Mouse (Mus musculus) thymus, adult 2 months (tissue): ENCODE measurements at regions not wholly inside any gene's neighbourhood (a gene's known extent, or its start where the extent isn't known, plus 50 kb on each side); places are given as distances from the start of the nearest gene placed in this dataset.

Source experiments
- DNase-seq: peaks from one replicate; pipeline ENCODE4 v3.0.0; 2021
- H3K27ac ChIP-seq: fragments of 200-500 bp; 2 replicates; pipeline ENCODE4 v1.5.1; 2012; ENCODE audit warnings: low read length, control low read depth; ENCODE audit not compliant: control insufficient read depth, insufficient read depth
- H3K27me3 ChIP-seq: fragments of 200-500 bp; 2 replicates; pipeline ENCODE4 v1.6.1; 2012; ENCODE audit warnings: mild to moderate bottlenecking, low read length, moderate library complexity, mixed read lengths; ENCODE audit not compliant: control insufficient read depth, insufficient read depth
- H3K36me3 ChIP-seq: fragments of 200-500 bp; 2 replicates; pipeline ENCODE4 v1.6.1; 2012; ENCODE audit warnings: mild to moderate bottlenecking, low read length, moderate library complexity; ENCODE audit not compliant: control insufficient read depth, insufficient read depth
- H3K4me1 ChIP-seq: fragments of 200-500 bp; replicated peaks from 2 replicates; pipeline ENCODE4 v1.6.1; 2012; ENCODE audit warnings: low read length; ENCODE audit not compliant: control insufficient read depth, insufficient read depth
- H3K4me3 ChIP-seq: fragments of 200-500 bp; 2 replicates; pipeline ENCODE4 v1.5.1; 2012; ENCODE audit warnings: mild to moderate bottlenecking, low read length, control low read depth, moderate library complexity; ENCODE audit not compliant: control insufficient read depth, insufficient read depth
- CTCF ChIP-seq: fragments of 200-500 bp; IDR thresholded peaks from 2 replicates; pipeline ENCODE4 v1.5.1; 2012; ENCODE audit warnings: mild to moderate bottlenecking, control low read depth, low read length, moderate library complexity, borderline replicate concordance; ENCODE audit not compliant: control insufficient read depth, poor library complexity, insufficient read depth; ENCODE audit errors: extremely low read depth
- POLR2A ChIP-seq: fragments of 200-500 bp; IDR thresholded peaks from 2 replicates; pipeline ENCODE4 v1.6.1; 2012; ENCODE audit warnings: mild to moderate bottlenecking, low read length, control low read depth, moderate library complexity; ENCODE audit not compliant: control insufficient read depth, poor library complexity, insufficient read depth; ENCODE audit errors: extremely low read depth
- WGBS: fragments of 180-500 bp; shearing (Covaris S2); methylation state at CpG from one replicate; pipeline ENCODE4 v1.1.7; 2018; 5-methylcytosine and 5-hydroxymethylcytosine counted together

GRCm38 (mm10) chr16:12931111-12931510, 178.4 kb upstream of the Ercc4 start:
- DNase-seq: no peak
- Histone ChIP-seq H3K27ac (no peak overlapping the region), H3K36me3 (no peaks in the 10 kb centered on the region), H3K4me3 (no peak overlapping the region), H3K4me1 (no peaks in the 10 kb centered on the region), H3K27me3 (no peaks in the 10 kb centered on the region)
- WGBS: 93% methylated on average over 6 of the region's 6 CpGs
- TF ChIP-seq POLR2A: no peak
- TF ChIP-seq CTCF: no peak

GRCm38 (mm10) chr16:12932959-12933358, 176.5 kb upstream of the Ercc4 start:
- TF ChIP-seq POLR2A: no peak
- no peak for TF ChIP-seq CTCF
- Histone ChIP-seq H3K36me3 (no peaks in the 10 kb centered on the region), H3K27me3 (no peaks in the 10 kb centered on the region), H3K27ac (no peak overlapping the region), H3K4me1 (no peaks in the 10 kb centered on the region), H3K4me3 (no peak overlapping the region)
- DNase-seq: no peak
- WGBS: 99% methylated on average over 3 of the region's 3 CpGs

GRCm38 (mm10) chr16:12934586-12934985, 174.9 kb upstream of the Ercc4 start:
- 22% methylated on average over 7 of the region's 7 CpGs for WGBS
- H3K27ac ChIP-seq: no peak overlapping the region
- TF ChIP-seq CTCF (no peak), POLR2A (no peak)
- DNase-seq: no peak
- H3K36me3 ChIP-seq: no peaks in the 10 kb centered on the region
- H3K4me3 ChIP-seq: no peak overlapping the region
- no peaks in the 10 kb centered on the region for H3K27me3 ChIP-seq
- H3K4me1 ChIP-seq: no peaks in the 10 kb centered on the region

GRCm38 (mm10) chr16:12935266-12935665, 174.2 kb upstream of the Ercc4 start:
- Histone ChIP-seq H3K27ac (no peak overlapping the region), H3K4me1 (no peaks in the 10 kb centered on the region), H3K27me3 (no peaks in the 10 kb centered on the region), H3K36me3 (no peaks in the 10 kb centered on the region), H3K4me3 (no peak overlapping the region)
- DNase-seq: no peak
- TF ChIP-seq POLR2A: no peak
- no peak for TF ChIP-seq CTCF
- 84% methylated on average over 2 of the region's 2 CpGs for WGBS

- H3K36me3 ChIP-seq: no peaks in the 10 kb centered on the region
- WGBS: 88% methylated on average over 2 of the region's 2 CpGs
- no peak for DNase-seq
- no peak overlapping the region for H3K27ac ChIP-seq
- no peak overlapping the region for H3K4me3 ChIP-seq
- TF ChIP-seq POLR2A (no peak), CTCF (no peak)
- no peaks in the 10 kb centered on the region for H3K4me1 ChIP-seq
- no peaks in the 10 kb centered on the region for H3K27me3 ChIP-seq
Observed at GRCm38 (mm10) chr16:12936571-12936970, 172.9 kb upstream of the Ercc4 start.

GRCm38 (mm10) chr16:12938563-12938962, 170.9 kb upstream of the Ercc4 start:
- H3K27me3 ChIP-seq: no peaks in the 10 kb centered on the region
- no peak for TF ChIP-seq POLR2A
- no peak for TF ChIP-seq CTCF
- no peak overlapping the region for H3K27ac ChIP-seq
- DNase-seq: no peak
- no peaks in the 10 kb centered on the region for H3K36me3 ChIP-seq
- no peak overlapping the region for H3K4me3 ChIP-seq
- 92% methylated on average over 2 of the region's 2 CpGs for WGBS
- H3K4me1 ChIP-seq: no peaks in the 10 kb centered on the region

- Histone ChIP-seq H3K4me1 (no peaks in the 10 kb centered on the region), H3K27ac (no peak overlapping the region), H3K36me3 (no peaks in the 10 kb centered on the region), H3K4me3 (no peak overlapping the region), H3K27me3 (no peaks in the 10 kb centered on the region)
- TF ChIP-seq POLR2A: no peak
- TF ChIP-seq CTCF: no peak
- WGBS: 93% methylated on average over 5 of the region's 5 CpGs
- no peak for DNase-seq
Observed at GRCm38 (mm10) chr16:12951176-12951575, 158.3 kb upstream of the Ercc4 start.
